Mouse (Mus musculus): ENCODE data around the gene Cdh13. TPM values are rescaled to one million over a fixed set of nuclear protein-coding genes. Genes with fewer than 3 reads are reported as not detected.

Cdh13 gene
- polyA plus RNA-seq, 1 experiment, result 18.4 TPM

- Histone ChIP-seq H3K4me1 (ENCODE audit: control insufficient read depth, insufficient read depth, low read length) (peaks cover 10% of the 10 kb centered on the region; the same call in 1 of the 2 replicates), H3K27me3 (ENCODE audit: control insufficient read depth, insufficient read depth, low read length) (no peaks in the 10 kb centered on the region; the same call in 1 of the 2 replicates), H3K4me3 (replicated peaks; ENCODE audit: insufficient read depth, low read depth, low read length) (no peak overlapping the region), H3K27ac (ENCODE audit: insufficient read depth, low read length) (no peak overlapping the region)
- TF ChIP-seq POLR2A (IDR thresholded peaks at IDR 0.05; ENCODE audit: borderline replicate concordance, insufficient read depth, low read length) (no peak), CTCF (IDR thresholded peaks at IDR 0.05; ENCODE audit: borderline replicate concordance, insufficient read depth, low read depth, low read length) (no peak)
- 23% methylated on average over 3 of the region's 3 CpGs for WGBS
- no peak for DNase-seq
Measured at GRCm38 (mm10) chr8:118437874-118438273, 154.3 kb downstream of the Cdh13 start.

DNA sequence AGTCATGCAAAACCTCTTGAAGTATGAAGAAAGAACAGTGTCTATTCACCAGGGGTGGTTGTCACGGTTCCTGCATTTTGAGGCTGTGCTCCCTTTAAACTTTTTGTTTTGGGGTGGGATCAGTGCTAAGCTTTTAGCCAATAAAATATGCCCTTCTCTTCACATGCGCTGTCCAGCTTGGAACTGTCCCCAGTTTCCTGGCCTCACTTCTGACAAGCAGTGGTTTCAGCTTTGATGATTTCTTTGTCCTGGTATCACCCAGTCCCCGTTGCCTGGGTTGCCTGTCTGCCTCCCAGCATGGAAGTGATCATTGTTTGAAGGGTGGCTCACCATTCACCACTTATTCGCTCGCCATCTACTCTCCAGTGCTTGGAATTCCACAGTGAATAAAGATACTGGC, 156.3 kb downstream of the Cdh13 start:
- peaks cover 10% of the 10 kb centered on the region; the same call in 1 of the 2 replicates for H3K4me1 ChIP-seq (ENCODE audit: control insufficient read depth, insufficient read depth, low read length)
- H3K27ac ChIP-seq (ENCODE audit: insufficient read depth, low read length), result no peak overlapping the region
- no peak overlapping the region for H3K4me3 ChIP-seq (replicated peaks; ENCODE audit: insufficient read depth, low read depth, low read length)
- WGBS, result 73% methylated on average over 5 of the region's 5 CpGs
- TF ChIP-seq CTCF (IDR thresholded peaks at IDR 0.05; ENCODE audit: borderline replicate concordance, insufficient read depth, low read depth, low read length), result no peak
- no peak for TF ChIP-seq POLR2A (IDR thresholded peaks at IDR 0.05; ENCODE audit: borderline replicate concordance, insufficient read depth, low read length)
- peak in 1 of 2 experiments; percentile 6 for DNase-seq
- no peaks in the 10 kb centered on the region; the same call in 1 of the 2 replicates for H3K27me3 ChIP-seq (ENCODE audit: control insufficient read depth, insufficient read depth, low read length)

- TF ChIP-seq POLR2A (IDR thresholded peaks at IDR 0.05; ENCODE audit: borderline replicate concordance, insufficient read depth, low read length) (no peak), CTCF (IDR thresholded peaks at IDR 0.05; ENCODE audit: borderline replicate concordance, insufficient read depth, low read depth, low read length) (peak; percentile 55; the same call in 1 of the 2 replicates)
- peak in 1 of 2 experiments; percentile 9 for DNase-seq
- H3K4me3 ChIP-seq (replicated peaks; ENCODE audit: insufficient read depth, low read depth, low read length), result no peak overlapping the region
- no peaks in the 10 kb centered on the region; the same call in 1 of the 2 replicates for H3K27me3 ChIP-seq (ENCODE audit: control insufficient read depth, insufficient read depth, low read length)
- H3K27ac ChIP-seq (ENCODE audit: insufficient read depth, low read length), result no peak overlapping the region
- 61% methylated on average over 3 of the region's 3 CpGs for WGBS
- H3K4me1 ChIP-seq (ENCODE audit: control insufficient read depth, insufficient read depth, low read length), result no peaks in the 10 kb centered on the region
Measured at GRCm38 (mm10) chr8:118443361-118443760, 159.8 kb downstream of the Cdh13 start.

DNA sequence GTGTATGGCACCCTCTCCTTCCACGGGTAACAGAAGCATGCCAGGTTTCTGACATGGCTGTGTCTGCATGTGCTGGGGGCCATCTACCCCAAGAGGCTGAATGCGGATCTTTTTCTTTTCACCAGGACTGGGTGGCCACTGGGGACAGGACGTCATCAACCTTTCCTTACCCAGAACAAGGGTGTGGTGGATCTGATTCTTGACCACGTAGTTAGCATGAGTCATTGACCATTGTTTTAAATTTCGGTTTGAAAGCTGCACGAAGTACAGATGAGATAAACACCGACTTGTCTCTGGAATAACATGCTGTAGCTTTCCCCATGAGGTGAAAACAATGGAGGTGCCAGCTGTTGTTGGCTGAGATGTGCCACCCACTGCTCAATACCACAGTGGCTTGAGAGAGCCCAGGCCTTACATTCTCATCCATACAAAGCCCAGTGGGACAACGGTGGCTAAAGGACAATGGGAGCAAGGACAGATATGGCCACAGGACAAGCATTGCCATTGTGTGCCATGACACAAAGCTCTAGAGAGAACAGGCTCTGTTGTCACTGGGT, 161.2 kb downstream of the Cdh13 start:
- H3K27ac ChIP-seq (ENCODE audit: insufficient read depth, low read length), result no peak overlapping the region
- 76% methylated on average over 8 of the region's 8 CpGs for WGBS
- H3K4me1 ChIP-seq (ENCODE audit: control insufficient read depth, insufficient read depth, low read length), result no peaks in the 10 kb centered on the region
- H3K4me3 ChIP-seq (replicated peaks; ENCODE audit: insufficient read depth, low read depth, low read length), result no peak overlapping the region
- no peaks in the 10 kb centered on the region; the same call in 1 of the 2 replicates for H3K27me3 ChIP-seq (ENCODE audit: control insufficient read depth, insufficient read depth, low read length)
- no peak for DNase-seq
- TF ChIP-seq POLR2A (IDR thresholded peaks at IDR 0.05; ENCODE audit: borderline replicate concordance, insufficient read depth, low read length) (no peak), CTCF (IDR thresholded peaks at IDR 0.05; ENCODE audit: borderline replicate concordance, insufficient read depth, low read depth, low read length) (no peak)

GRCm38 (mm10) chr8:118446516-118446915, 163.0 kb downstream of the Cdh13 start:
- Histone ChIP-seq H3K27ac (ENCODE audit: insufficient read depth, low read length) (no peak overlapping the region), H3K27me3 (ENCODE audit: control insufficient read depth, insufficient read depth, low read length) (no peaks in the 10 kb centered on the region; the same call in 1 of the 2 replicates), H3K4me3 (replicated peaks; ENCODE audit: insufficient read depth, low read depth, low read length) (no peak overlapping the region), H3K4me1 (ENCODE audit: control insufficient read depth, insufficient read depth, low read length) (no peaks in the 10 kb centered on the region)
- no peak for DNase-seq
- TF ChIP-seq POLR2A (IDR thresholded peaks at IDR 0.05; ENCODE audit: borderline replicate concordance, insufficient read depth, low read length) (no peak), CTCF (IDR thresholded peaks at IDR 0.05; ENCODE audit: borderline replicate concordance, insufficient read depth, low read depth, low read length) (no peak)
- 42% methylated on average over 9 of the region's 9 CpGs for WGBS

DNA sequence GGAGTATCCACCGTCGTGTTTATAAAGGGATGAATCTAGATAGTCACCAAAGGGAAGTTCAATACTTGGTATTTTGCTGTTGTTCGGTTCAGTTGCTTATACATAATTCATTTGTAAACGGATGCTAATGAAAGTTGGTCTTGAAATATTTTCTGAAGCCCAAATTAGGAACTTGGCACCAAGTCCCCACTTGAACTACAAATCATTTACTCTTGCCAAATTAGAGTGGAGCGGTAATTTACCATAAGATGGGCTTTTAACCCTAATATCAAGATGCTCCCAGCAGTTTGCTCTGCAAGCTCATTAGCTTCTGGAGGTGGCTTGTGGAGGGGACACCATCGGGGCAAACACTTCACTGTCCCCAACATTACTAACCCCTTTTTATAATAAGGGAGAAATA, 164.5 kb downstream of the Cdh13 start:
- DNase-seq, result no peak
- Histone ChIP-seq H3K4me3 (replicated peaks; ENCODE audit: insufficient read depth, low read depth, low read length) (no peak overlapping the region), H3K4me1 (ENCODE audit: control insufficient read depth, insufficient read depth, low read length) (no peaks in the 10 kb centered on the region), H3K27ac (ENCODE audit: insufficient read depth, low read length) (no peak overlapping the region), H3K27me3 (ENCODE audit: control insufficient read depth, insufficient read depth, low read length) (no peaks in the 10 kb centered on the region; the same call in 1 of the 2 replicates)
- 59% methylated on average over 6 of the region's 6 CpGs for WGBS
- TF ChIP-seq CTCF (IDR thresholded peaks at IDR 0.05; ENCODE audit: borderline replicate concordance, insufficient read depth, low read depth, low read length), result no peak
- TF ChIP-seq POLR2A (IDR thresholded peaks at IDR 0.05; ENCODE audit: borderline replicate concordance, insufficient read depth, low read length), result no peak

DNA sequence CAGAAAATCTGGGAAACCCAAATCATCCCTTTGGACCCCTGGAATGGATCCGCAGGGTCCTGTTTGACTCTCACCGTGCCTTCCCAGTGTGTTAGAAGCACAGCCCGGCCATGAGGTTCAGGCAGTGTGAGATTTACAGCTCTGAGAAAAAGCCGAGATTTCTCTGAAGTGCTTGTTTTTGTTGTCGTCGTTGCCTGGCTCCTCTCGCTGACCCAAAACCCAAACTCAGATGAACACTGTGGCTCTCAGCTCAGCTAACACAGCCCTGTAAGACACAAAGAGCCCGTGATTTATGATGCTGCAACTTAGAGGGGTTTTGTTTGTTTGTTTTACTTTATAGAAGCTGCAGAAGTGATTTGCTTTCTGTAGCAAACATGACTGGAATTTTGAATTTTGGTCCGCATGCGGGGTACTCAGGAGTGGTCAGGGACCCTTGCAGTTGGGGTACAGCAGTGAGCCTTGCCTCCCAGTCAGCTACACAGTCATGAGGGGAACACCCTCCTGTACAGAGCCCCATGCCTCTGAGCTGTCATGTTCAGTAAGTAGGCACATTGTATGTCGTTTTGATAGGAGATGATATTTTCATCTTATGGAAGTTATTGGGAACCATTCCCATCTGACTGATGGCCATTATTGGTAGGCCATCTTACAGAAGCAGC, 169.0 kb downstream of the Cdh13 start:
- WGBS, result 82% methylated on average over 11 of the region's 11 CpGs
- TF ChIP-seq POLR2A (IDR thresholded peaks at IDR 0.05; ENCODE audit: borderline replicate concordance, insufficient read depth, low read length) (no peak), CTCF (IDR thresholded peaks at IDR 0.05; ENCODE audit: borderline replicate concordance, insufficient read depth, low read depth, low read length) (no peak)
- H3K27me3 ChIP-seq (ENCODE audit: control insufficient read depth, insufficient read depth, low read length), result no peaks in the 10 kb centered on the region
- no peak for DNase-seq
- H3K4me3 ChIP-seq (replicated peaks; ENCODE audit: insufficient read depth, low read depth, low read length), result no peak overlapping the region
- no peak overlapping the region for H3K27ac ChIP-seq (ENCODE audit: insufficient read depth, low read length)
- no peaks in the 10 kb centered on the region for H3K4me1 ChIP-seq (ENCODE audit: control insufficient read depth, insufficient read depth, low read length)

- H3K27me3 ChIP-seq (ENCODE audit: control insufficient read depth, insufficient read depth, low read length), result no peaks in the 10 kb centered on the region
- 56% methylated on average over 3 of the region's 3 CpGs for WGBS
- H3K4me3 ChIP-seq (replicated peaks; ENCODE audit: insufficient read depth, low read depth, low read length), result no peak overlapping the region
- TF ChIP-seq CTCF (IDR thresholded peaks at IDR 0.05; ENCODE audit: borderline replicate concordance, insufficient read depth, low read depth, low read length) (no peak), POLR2A (IDR thresholded peaks at IDR 0.05; ENCODE audit: borderline replicate concordance, insufficient read depth, low read length) (no peak)
- H3K27ac ChIP-seq (ENCODE audit: insufficient read depth, low read length), result no peak overlapping the region
- DNase-seq, result no peak
- no peaks in the 10 kb centered on the region for H3K4me1 ChIP-seq (ENCODE audit: control insufficient read depth, insufficient read depth, low read length)
Measured at GRCm38 (mm10) chr8:118455245-118455644, 171.7 kb downstream of the Cdh13 start.
